Mouse (Mus musculus) layer of hippocampus, postnatal 36 days (tissue): ENCODE measurements at regions not wholly inside any gene's neighbourhood (a gene's known extent, or its start where the extent isn't known, plus 50 kb on each side); places are given as distances from the start of the nearest gene placed in this dataset.
"Not testable (repeated sequence)": the region's sequence is repeated elsewhere in the genome, so short reads cannot be mapped to it uniquely, and the experiment has no call there.

Experiments
- DNase-seq, 2 experiments: peaks; one replicate each; pipeline ENCODE4 v3.0.0; 2022

GRCm38 (mm10) chr14:36155757-36156156, 61.0 kb downstream of the 4930474N05Rik start:
- no peak for DNase-seq

- no peak for DNase-seq
Observed at GRCm38 (mm10) chr14:36156175-36156574, 61.5 kb downstream of the 4930474N05Rik start.

- no peak for DNase-seq
Observed at GRCm38 (mm10) chr14:36183701-36184100, 89.0 kb downstream of the 4930474N05Rik start.

DNA sequence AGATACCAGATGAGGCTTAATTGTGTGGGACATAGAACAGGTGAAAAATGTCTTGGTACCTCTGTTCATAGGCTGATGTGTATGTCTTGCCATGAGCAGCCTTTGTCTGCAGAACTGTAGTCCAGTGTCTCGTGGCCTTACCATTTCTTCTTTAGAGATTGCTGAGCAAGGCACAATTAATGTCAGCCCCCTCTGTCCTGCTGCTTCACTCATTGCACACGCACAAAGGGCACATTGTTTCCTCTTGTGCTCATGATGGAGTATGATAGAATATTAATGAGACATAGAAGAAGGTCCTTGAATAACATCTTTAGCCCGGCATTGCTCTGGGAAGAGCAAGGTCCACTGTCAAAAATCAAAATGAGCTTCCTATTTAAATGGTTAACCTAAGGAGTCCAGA, 101.8 kb downstream of the 4930474N05Rik start:
- no peak for DNase-seq

DNA sequence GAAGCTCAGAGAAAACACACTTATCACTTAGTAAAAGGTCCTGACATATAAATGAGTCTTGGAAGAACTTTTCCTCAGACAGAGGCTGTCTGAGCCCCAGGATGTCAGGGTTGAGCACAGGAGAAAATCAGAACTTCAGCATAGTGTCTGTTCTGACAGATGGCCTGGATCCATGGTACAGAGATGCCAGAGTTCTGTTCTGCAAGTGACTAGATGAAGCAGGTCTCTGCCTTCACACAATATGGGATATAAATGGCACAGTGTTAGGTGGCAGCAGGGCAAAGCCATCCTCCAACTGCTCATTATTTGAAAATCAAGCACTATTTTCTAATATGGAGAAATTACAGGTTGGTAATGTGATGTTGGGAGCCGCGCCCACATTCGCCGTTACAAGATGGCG, 103.7 kb downstream of the 4930474N05Rik start:
- peak; percentile 27 to 50 for DNase-seq

DNA sequence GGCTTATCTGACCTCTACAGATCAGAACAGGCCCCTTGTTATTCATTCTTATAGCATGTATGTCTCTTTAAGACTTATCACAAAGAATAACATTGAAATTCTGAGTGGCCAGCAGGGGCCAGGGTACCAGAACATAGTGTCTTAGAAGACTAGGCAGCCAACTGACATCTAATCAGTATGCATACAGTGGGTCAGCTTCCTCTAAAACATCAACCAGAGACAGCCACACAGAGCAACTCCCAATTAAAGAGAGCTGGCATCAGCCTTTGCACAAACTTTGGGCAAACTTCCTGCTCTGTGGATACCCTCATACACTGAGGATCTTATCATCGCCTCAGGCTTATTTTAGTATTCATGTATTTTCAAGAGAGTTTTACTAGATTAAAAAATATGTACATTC, 109.1 kb downstream of the 4930474N05Rik start:
- peak in 1 of 2 experiments; percentile 2 for DNase-seq

GRCm38 (mm10) chr14:36212830-36213229, 118.1 kb downstream of the 4930474N05Rik start:
- peak; percentile 56 to 71 for DNase-seq

- DNase-seq, result no peak
Observed at GRCm38 (mm10) chr14:36245849-36246248, 151.1 kb downstream of the 4930474N05Rik start.

DNA sequence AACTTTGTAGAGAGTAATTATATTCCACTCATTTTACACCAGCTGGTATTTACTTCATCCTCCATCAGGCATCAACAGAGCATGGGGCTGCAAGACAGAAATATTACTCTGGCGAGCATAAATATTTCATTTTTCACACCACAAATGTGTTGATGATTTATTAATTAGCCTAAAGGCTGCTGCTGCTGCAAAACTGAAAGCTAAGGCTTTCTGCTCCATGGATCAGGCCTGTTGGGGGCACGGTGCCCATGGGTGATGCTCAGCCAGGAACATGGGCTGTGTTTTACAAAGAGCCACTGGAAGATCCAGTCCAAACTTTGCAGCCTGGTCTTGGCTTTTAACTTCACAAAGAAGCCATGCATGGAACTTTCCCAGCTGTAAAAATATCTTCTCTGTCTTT, 167.4 kb downstream of the 4930474N05Rik start:
- peak; percentile 24 to 56 for DNase-seq

GRCm38 (mm10) chr14:36283825-36284414, 189.2 kb downstream of the 4930474N05Rik start:
- DNase-seq, result no peak

- DNase-seq, result no peak
Observed at GRCm38 (mm10) chr14:36288697-36289286, 194.1 kb downstream of the 4930474N05Rik start.

GRCm38 (mm10) chr14:36310324-36310723, 215.6 kb downstream of the 4930474N05Rik start:
- DNase-seq, result no peak

DNA sequence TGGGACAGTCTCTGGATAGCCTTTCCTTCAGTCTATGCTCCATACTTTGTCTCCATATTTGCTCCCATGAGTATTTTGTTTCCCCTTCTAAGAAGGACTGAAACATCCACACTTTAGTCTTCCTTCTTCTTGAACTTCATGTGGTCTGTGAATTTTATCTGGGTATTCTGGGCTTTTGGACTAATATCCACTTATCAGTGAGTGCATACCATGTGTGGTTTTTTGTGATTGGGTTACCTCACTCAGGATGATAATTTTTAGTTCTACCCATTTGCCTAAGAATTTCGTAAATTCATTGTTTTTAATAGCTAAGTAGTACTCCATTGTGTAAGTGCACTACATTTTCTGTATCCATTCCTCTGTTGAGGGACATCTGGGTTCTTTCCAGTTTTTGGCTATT, 220.0 kb downstream of the 4930474N05Rik start:
- DNase-seq, result not testable (repeated sequence)

GRCm38 (mm10) chr14:36316418-36317111, 221.8 kb downstream of the 4930474N05Rik start:
- no peak for DNase-seq

- no peak for DNase-seq
Observed at GRCm38 (mm10) chr14:36328258-36328891, 233.7 kb downstream of the 4930474N05Rik start.

DNA sequence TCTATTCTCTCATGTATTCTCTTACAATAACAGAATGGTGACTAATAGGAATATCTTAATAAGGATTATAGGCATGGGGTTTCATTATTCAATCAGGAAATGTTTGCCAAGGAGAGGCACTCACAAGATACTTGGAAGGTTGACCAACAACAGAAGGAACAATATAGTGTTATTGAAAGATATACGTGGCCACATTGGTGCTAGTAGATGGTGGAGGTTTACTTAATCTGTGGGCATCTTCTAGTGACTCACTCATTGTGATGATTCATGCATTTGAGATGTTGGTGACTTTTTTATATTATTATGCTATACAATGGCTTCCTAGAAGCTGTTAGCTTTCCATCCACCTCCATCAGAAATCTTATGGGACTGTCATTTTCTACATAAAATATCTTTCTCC, 246.1 kb downstream of the 4930474N05Rik start:
- DNase-seq, result no peak
